In genomic region chr11:115037669-115038068, GRCm38 (mm10) we compare ENCODE assay signal across 18 mouse cellular contexts. TPM values are rescaled to one million over a fixed set of nuclear protein-coding genes. Genes with fewer than 3 reads are reported as not detected.
"Had no signal": no experiment of that assay in that cellular context is flagged by ENCODE, and none has a peak within 500 bp of the region (broad histone marks: within the 10 kb centered on the region; RNA-seq: fewer than 3 reads in every experiment).

Cd300ld5 (minus strand) TSS chr11:115037769.

RNA-seq across cellular contexts. Expression of gene Cd300ld5, which starts in this region (rescaled TPM):
- total RNA-seq: common myeloid progenitor, adult 5-6 weeks; forebrain, postnatal 0 days; granulocyte monocyte progenitor cell, adult 5-6 weeks had no signal
- polyA plus RNA-seq: cortical plate, adult 2 months; embryonic facial prominence, embryonic 10.5 days; embryonic facial prominence, embryonic 11.5 days; embryonic facial prominence, embryonic 12.5 days; embryonic facial prominence, embryonic 13.5 days; embryonic facial prominence, embryonic 14.5 days; embryonic facial prominence, embryonic 15.5 days; erythroblast, embryonic 14.5 days; forebrain, embryonic 10.5 days; forebrain, embryonic 11.5 days; forebrain, embryonic 12.5 days; forebrain, embryonic 13.5 days; forebrain, embryonic 14.5 days; forebrain, embryonic 15.5 days; forebrain, embryonic 16.5 days; forebrain, postnatal 0 days had no signal
